Mouse (Mus musculus) forebrain, embryonic 11.5 days (tissue): ENCODE measurements around the gene Tmsb10. TPM values are rescaled to one million over a fixed set of nuclear protein-coding genes. Genes with fewer than 3 reads are reported as not detected.
A peak's percentile ranks its signal among the peaks of the same experiment; 100 is the strongest.

Experiments
- ATAC-seq: fragments of 200-750 bp; cut with Nextera tagmentation; replicated peaks from 2 replicates; pipeline ENCODE4 v1.8.0; 2017; ENCODE audit warnings: moderate TSS enrichment; ENCODE audit not compliant: low FRiP score
- DNase-seq: peaks from one replicate; pipeline ENCODE4 v3.0.0-alpha.2; 2017; ENCODE audit warnings: low spot score
- H3K27ac ChIP-seq: fragments of 300-500 bp; sonication (generic); 2 replicates; pipeline ENCODE4 v1.5.1; 2014; ENCODE audit warnings: low read depth, low read length
- H3K27me3 ChIP-seq: fragments of 300-500 bp; sonication (generic); 2 replicates; pipeline ENCODE4 v1.6.1; 2014; ENCODE audit warnings: mild to moderate bottlenecking, low read length, mixed read lengths; ENCODE audit not compliant: control insufficient read depth, insufficient read depth
- H3K36me3 ChIP-seq: fragments of 300-500 bp; sonication (generic); 2 replicates; pipeline ENCODE4 v1.6.1; 2014; ENCODE audit warnings: mild to moderate bottlenecking, low read length, moderate library complexity, mixed read lengths; ENCODE audit not compliant: control insufficient read depth, insufficient read depth
- H3K4me1 ChIP-seq: fragments of 300-500 bp; sonication (generic); replicated peaks from 2 replicates; pipeline ENCODE4 v1.6.1; 2014; ENCODE audit warnings: low read length, mixed read lengths; ENCODE audit not compliant: control insufficient read depth, insufficient read depth
- H3K4me2 ChIP-seq: fragments of 300-500 bp; sonication (generic); 2 replicates; pipeline ENCODE4 v1.6.1; 2014; ENCODE audit warnings: low read depth, mild to moderate bottlenecking, low read length, moderate library complexity, mixed read lengths; ENCODE audit not compliant: severe bottlenecking
- H3K4me3 ChIP-seq: fragments of 300-500 bp; sonication (generic); 2 replicates; pipeline ENCODE4 v1.5.1; 2014; ENCODE audit warnings: low read depth, low read length
- H3K9ac ChIP-seq: fragments of 300-500 bp; sonication (generic); 2 replicates; pipeline ENCODE4 v1.6.1; 2014; ENCODE audit warnings: low read length
- H3K9me3 ChIP-seq: fragments of 300-500 bp; sonication (generic); 2 replicates; pipeline ENCODE4 v1.6.1; 2016; ENCODE audit warnings: low read length, mixed read lengths; ENCODE audit not compliant: control insufficient read depth
- WGBS: fragments of 180-500 bp; shearing (Covaris S2); extraction: QIAGEN DNeasy Blood & Tissue Kit; methylation state at CpG from one replicate; pipeline ENCODE4 v1.1.7; 2014; 5-methylcytosine and 5-hydroxymethylcytosine counted together
- polyA plus RNA-seq: library from polyadenylated mRNA; unstranded; fragments of >200 nt; fragmentation: Nextera tagmentation; extraction: Ambion mirVana; gene quantifications from 2 replicates; pipeline ENCODE4 v1.2.1, GENCODE M21; 2014

Tmsb10 gene
- polyA plus RNA-seq, 1 experiment from 2014 or later: 2,769 TPM

- Histone ChIP-seq H3K9ac (no peak overlapping the region), H3K4me1 (no peaks in the 10 kb centered on the region), H3K9me3 (no peaks in the 10 kb centered on the region; the same call in 1 of the 2 replicates), H3K27me3 (no peaks in the 10 kb centered on the region), H3K4me2 (no peak overlapping the region), H3K36me3 (no peaks in the 10 kb centered on the region), H3K27ac (no peak overlapping the region), H3K4me3 (no peak overlapping the region)
- DNase-seq (no peak), ATAC-seq (no peak)
- WGBS: 94% methylated on average over 9 of the region's 9 CpGs
Measured at GRCm38 (mm10) chr6:72949161-72949756, 9.3 kb downstream of the Tmsb10 start.

- H3K9ac ChIP-seq: no peak overlapping the region
- 93% methylated on average over 3 of the region's 3 CpGs for WGBS
- ATAC-seq: no peak
- no peak overlapping the region for H3K27ac ChIP-seq
- no peaks in the 10 kb centered on the region for H3K27me3 ChIP-seq
- no peaks in the 10 kb centered on the region for H3K36me3 ChIP-seq
- H3K9me3 ChIP-seq: no peaks in the 10 kb centered on the region; the same call in 1 of the 2 replicates
- H3K4me3 ChIP-seq: no peak overlapping the region
- no peak overlapping the region for H3K4me2 ChIP-seq
- no peak for DNase-seq
- H3K4me1 ChIP-seq: no peaks in the 10 kb centered on the region
Measured at GRCm38 (mm10) chr6:72948392-72948791, 10.2 kb downstream of the Tmsb10 start.

- WGBS: 42% methylated on average over 6 of the region's 6 CpGs
Measured at GRCm38 (mm10) chr6:72947960-72948359, 10.6 kb downstream of the Tmsb10 start.

GRCm38 (mm10) chr6:72940493-72940892, 18.1 kb downstream of the Tmsb10 start:
- no peak overlapping the region for H3K4me3 ChIP-seq
- no peak overlapping the region for H3K27ac ChIP-seq
- H3K36me3 ChIP-seq: no peaks in the 10 kb centered on the region
- DNase-seq (no peak), ATAC-seq (0 out of 2 replicates have a peak, but pooled peaks have one; percentile 27)
- H3K4me1 ChIP-seq: no peaks in the 10 kb centered on the region
- no peaks in the 10 kb centered on the region for H3K27me3 ChIP-seq
- no peak overlapping the region for H3K9ac ChIP-seq
- 9% methylated on average over 3 of the region's 3 CpGs for WGBS
- no peaks in the 10 kb centered on the region for H3K9me3 ChIP-seq
- H3K4me2 ChIP-seq: no peak overlapping the region

More at GRCm38 (mm10) chr6:72947960-72948359, 10.6 kb downstream of the Tmsb10 start:
- Histone ChIP-seq H3K9ac (no peak overlapping the region), H3K27me3 (no peaks in the 10 kb centered on the region), H3K4me1 (no peaks in the 10 kb centered on the region), H3K9me3 (no peaks in the 10 kb centered on the region; the same call in 1 of the 2 replicates), H3K4me3 (no peak overlapping the region), H3K36me3 (no peaks in the 10 kb centered on the region), H3K27ac (no peak overlapping the region), H3K4me2 (no peak overlapping the region)
- no peak for DNase-seq
- ATAC-seq: no peak

- ATAC-seq (no peak), DNase-seq (no peak)
- WGBS: 85% methylated on average over 5 of the region's 5 CpGs
- H3K9me3 ChIP-seq: no peaks in the 10 kb centered on the region
- H3K4me1 ChIP-seq: no peaks in the 10 kb centered on the region
- H3K4me2 ChIP-seq: no peak overlapping the region
- no peak overlapping the region for H3K4me3 ChIP-seq
- H3K9ac ChIP-seq: no peak overlapping the region
- no peak overlapping the region for H3K27ac ChIP-seq
- H3K27me3 ChIP-seq: no peaks in the 10 kb centered on the region
- no peaks in the 10 kb centered on the region for H3K36me3 ChIP-seq
Measured at GRCm38 (mm10) chr6:72937859-72938258, 20.7 kb downstream of the Tmsb10 start.

- H3K4me2 ChIP-seq: no peak overlapping the region
Measured at GRCm38 (mm10) chr6:72937430-72937829, 21.1 kb downstream of the Tmsb10 start.

GRCm38 (mm10) chr6:72932955-72933354, 25.6 kb downstream of the Tmsb10 start:
- Histone ChIP-seq H3K4me2 (no peak overlapping the region), H3K9me3 (no peaks in the 10 kb centered on the region), H3K27ac (no peak overlapping the region), H3K4me3 (no peak overlapping the region), H3K36me3 (no peaks in the 10 kb centered on the region), H3K27me3 (no peaks in the 10 kb centered on the region), H3K4me1 (no peaks in the 10 kb centered on the region), H3K9ac (no peak overlapping the region)
- no peak for DNase-seq
- WGBS: 86% methylated on average over 1 of the region's 1 CpGs
- no peak for ATAC-seq

More at GRCm38 (mm10) chr6:72937430-72937829, 21.1 kb downstream of the Tmsb10 start:
- Histone ChIP-seq H3K27ac (no peak overlapping the region), H3K4me3 (no peak overlapping the region), H3K36me3 (no peaks in the 10 kb centered on the region), H3K9me3 (no peaks in the 10 kb centered on the region), H3K4me1 (no peaks in the 10 kb centered on the region), H3K9ac (no peak overlapping the region), H3K27me3 (no peaks in the 10 kb centered on the region)
- no peak for DNase-seq
- ATAC-seq: no peak
- WGBS: 92% methylated on average over 3 of the region's 3 CpGs

- 90% methylated on average over 3 of the region's 3 CpGs for WGBS
- Histone ChIP-seq H3K9ac (no peak overlapping the region), H3K27ac (no peak overlapping the region), H3K4me3 (no peak overlapping the region), H3K9me3 (no peaks in the 10 kb centered on the region), H3K4me2 (no peak overlapping the region), H3K4me1 (no peaks in the 10 kb centered on the region), H3K36me3 (no peaks in the 10 kb centered on the region), H3K27me3 (no peaks in the 10 kb centered on the region)
- ATAC-seq (no peak), DNase-seq (no peak)
Measured at GRCm38 (mm10) chr6:72931533-72931932, 27.0 kb downstream of the Tmsb10 start.

- DNase-seq (no peak), ATAC-seq (no peak)
- no peak overlapping the region for H3K27ac ChIP-seq
- no peaks in the 10 kb centered on the region for H3K9me3 ChIP-seq
- no peaks in the 10 kb centered on the region for H3K4me1 ChIP-seq
- no peaks in the 10 kb centered on the region for H3K27me3 ChIP-seq
- H3K36me3 ChIP-seq: no peaks in the 10 kb centered on the region
- 87% methylated on average over 4 of the region's 4 CpGs for WGBS
- H3K4me2 ChIP-seq: no peak overlapping the region
- H3K9ac ChIP-seq: no peak overlapping the region
- H3K4me3 ChIP-seq: no peak overlapping the region
Measured at GRCm38 (mm10) chr6:72929795-72930398, 28.7 kb downstream of the Tmsb10 start.
